Mouse (Mus musculus) hindlimb bud, embryonic 11.5 days (tissue): ENCODE data around the gene Usp31.

Experiments
- DNase-seq: peaks from one replicate; pipeline ENCODE4 v3.0.0-alpha.2; 2012; ENCODE audit warnings: low read depth, low spot score; ENCODE audit errors: extremely low spot score

Usp31 gene

DNA sequence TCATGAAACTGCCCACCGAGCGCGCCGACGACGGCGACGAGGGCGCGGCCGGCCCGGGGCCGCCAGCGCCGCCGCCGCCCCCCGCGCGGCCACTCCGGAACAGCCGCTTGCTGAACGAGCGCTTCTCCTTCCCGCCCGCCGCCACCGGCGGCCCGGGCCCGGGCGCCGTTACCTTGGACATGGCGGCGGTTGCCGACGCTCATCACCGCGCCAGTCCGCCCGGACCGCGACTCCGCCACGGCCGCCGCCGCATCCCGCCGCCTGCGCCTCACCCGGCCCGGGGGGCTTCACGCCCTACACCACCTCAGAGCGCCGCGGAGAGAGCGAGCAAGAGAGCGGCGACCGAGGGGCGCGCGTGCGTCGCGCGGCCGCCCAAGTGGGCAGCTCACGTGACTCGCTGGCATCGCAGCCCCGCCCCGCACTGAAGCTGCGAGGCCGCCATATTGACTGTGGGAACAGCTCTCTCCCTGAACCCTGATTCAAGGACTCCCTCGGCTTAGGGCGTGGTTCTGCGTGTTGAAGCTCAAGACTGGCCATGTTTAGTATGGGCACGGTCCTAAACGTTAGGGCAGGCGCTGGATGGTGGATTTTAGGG lies at the start of gene Usp31:
TSS of gene Usp31 (minus strand) at position 181 of the 595 bp plus-strand sequence.
- DNase-seq: peak; percentile 88

DNA sequence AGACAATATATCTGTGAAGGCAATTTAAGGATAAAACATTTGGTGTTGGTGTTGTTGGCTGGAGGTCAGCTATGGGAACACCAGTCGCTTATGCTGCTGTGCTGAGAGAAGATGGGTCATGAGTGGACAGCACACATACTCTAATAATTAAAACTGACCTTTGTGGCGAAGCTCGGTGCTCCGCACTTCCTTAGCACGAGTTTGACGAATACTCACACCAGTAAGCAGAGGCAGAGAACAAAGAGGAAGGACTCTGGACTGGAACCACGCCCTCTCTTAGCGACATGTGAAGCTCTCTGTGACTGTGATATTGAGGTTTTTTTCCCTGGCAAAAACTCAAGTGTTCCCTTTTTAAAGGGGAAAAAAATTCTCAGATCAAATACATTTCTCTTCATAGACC lies 47.7 kb upstream of the Usp31 start:
- no peak for DNase-seq

DNA sequence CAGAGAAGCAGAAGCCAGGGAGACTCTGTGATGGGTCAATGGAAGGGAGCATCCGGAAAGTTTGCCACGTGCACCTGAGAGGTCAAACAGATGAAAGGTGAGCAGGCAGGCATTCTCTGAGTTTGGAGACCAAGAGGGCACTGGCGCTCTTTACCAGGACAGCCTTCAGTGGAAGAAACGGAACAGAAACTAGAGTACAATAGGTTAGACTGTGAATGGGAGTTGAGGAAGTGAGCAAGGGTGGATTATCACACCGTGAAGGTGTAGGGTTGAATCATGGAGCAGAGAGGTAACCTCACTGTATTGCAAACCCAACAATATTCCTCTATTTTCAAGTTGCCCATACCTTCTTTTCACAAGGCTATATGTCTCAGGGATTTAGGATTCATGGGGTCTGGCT lies 43.2 kb upstream of the Usp31 start:
- DNase-seq: no peak

DNA sequence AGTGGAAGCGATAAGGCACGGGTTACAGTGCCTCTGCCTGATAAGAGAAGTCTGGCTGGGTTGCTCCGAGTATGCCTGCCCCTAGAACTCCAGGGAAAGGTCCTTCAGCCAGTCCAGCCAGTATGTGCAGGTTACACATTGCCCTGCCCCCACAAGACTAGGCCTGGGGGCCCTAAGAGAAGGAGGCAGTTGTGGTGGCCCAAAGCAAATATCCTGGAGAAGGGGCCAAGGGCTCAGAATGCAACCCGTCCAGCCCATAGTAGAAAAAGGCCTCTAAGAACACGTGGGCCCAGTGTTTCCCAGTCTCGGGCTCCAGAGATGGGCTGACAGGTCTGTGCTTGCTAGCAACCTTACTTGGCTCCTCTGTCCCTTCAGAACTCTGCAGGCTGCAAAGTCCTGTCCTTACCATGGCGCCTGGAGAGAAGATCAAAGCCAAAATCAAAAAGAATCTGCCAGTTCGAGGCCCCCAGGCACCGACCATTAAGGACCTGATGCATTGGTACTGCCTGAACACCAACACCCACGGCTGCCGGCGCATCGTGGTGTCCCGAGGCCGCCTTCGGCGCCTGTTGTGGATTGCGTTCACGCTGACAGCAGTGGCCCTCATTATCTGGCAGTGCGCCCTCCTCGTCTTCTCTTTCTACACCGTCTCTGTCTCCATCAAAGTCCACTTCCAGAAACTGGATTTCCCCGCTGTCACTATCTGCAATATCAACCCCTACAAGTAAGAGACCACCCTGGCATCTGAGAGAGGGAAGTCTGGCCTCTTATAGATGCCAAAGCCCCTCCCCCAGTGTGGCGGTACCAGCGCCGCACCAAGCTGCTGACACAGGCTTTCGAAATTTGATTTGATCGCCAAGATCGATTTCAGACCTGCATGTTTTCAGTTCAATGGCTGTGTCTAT lies 30.7 kb upstream of the Usp31 start:
- no peak for DNase-seq

DNA sequence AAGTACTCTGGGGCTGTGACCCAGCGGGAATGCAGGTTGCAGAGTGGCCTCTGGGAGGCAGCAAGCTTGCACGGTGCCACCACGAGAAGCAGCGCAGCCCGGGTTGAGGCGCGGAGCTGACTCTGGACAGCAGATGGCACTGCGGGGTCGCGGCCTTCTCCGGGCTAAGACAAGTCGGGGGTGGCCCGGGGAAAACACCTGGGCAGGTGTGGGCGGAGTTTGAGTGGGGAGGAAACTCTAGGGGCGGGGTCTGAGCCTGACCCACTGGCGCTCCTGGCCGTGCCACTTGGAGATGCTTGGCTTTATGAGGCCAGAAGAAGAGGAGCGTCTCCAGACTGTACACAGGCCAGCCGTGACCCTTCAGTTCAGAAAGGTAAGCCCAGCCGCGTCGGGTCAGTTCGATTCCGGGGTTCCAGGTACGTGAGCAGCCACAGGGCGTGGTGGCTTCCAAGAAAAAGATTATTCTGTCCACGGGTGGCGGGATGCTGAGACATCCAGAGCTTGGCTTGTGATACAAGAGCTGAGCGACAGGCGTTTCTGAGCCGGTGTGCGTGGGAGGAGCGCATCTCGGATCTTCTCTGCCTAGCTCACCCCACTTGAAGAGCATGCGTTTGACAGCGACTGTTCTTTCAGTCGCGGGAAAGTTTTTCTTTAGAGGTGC lies 27.2 kb upstream of the Usp31 start, which contains the start of gene Scnn1g:
TSS of gene Scnn1g (plus strand) at position 309 of the 661 bp plus-strand sequence.
- DNase-seq: no peak

GRCm38 (mm10) chr7:121730225-121730624 lies 23.2 kb upstream of the Usp31 start:
- DNase-seq: no peak

- DNase-seq: no peak
Measured at GRCm38 (mm10) chr7:121717031-121717430, 10.0 kb upstream of the Usp31 start.

GRCm38 (mm10) chr7:121711171-121711570 lies 4.1 kb upstream of the Usp31 start:
- no peak for DNase-seq

GRCm38 (mm10) chr7:121706411-121707072 lies 511 bp downstream of the Usp31 start:
- no peak for DNase-seq

GRCm38 (mm10) chr7:121705051-121705450 lies 2.0 kb downstream of the Usp31 start:
- DNase-seq: no peak

DNA sequence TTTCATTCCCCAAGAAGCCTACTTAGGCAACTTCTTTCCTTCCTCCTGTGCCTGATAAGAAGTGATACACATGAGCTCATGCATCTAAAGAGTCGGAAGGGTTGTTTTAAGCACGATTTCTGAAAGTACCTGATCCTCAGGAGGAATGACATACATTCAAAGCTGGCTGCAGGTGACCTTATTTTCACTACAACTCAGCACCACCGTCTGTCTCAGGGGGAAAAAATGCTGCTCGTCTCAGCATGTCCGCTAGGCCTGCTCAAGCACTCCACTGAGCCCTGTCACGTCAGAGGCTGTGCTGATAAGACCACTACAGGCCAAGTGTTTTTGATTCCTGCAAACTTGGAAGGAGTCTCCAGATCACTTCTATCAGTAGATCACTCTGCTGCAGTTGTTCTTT lies 5.1 kb downstream of the Usp31 start:
- no peak for DNase-seq

GRCm38 (mm10) chr7:121700480-121700879 lies 6.6 kb downstream of the Usp31 start:
- no peak for DNase-seq

GRCm38 (mm10) chr7:121699218-121699617 lies 7.8 kb downstream of the Usp31 start:
- no peak for DNase-seq

GRCm38 (mm10) chr7:121697574-121697973 lies 9.5 kb downstream of the Usp31 start:
- DNase-seq: no peak

- DNase-seq: no peak
Measured at GRCm38 (mm10) chr7:121697170-121697569, 9.9 kb downstream of the Usp31 start.

GRCm38 (mm10) chr7:121691803-121692202 lies 15.2 kb downstream of the Usp31 start:
- DNase-seq: no peak

DNA sequence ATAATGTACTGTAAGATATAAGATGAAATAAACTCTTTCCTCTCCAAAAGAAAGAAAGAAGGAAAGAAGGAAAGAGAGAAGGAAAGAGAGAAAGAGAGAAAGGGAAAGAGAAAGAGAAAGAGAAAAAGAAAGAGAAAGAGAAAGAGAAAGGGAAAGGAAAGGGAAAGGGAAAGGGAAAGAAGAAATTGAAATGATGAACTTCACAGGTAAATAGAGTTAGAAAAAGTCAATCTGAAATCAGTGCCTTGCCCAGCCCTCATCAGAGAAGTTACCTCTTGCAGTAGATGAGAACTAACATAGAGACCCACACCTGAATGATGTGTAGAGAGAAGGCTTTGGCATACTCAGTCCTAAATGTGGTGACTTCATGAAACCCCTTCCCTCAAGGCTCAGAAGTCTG lies 17.7 kb downstream of the Usp31 start:
- DNase-seq: no peak

- DNase-seq: no peak
Measured at GRCm38 (mm10) chr7:121685140-121685984, 21.7 kb downstream of the Usp31 start.

DNA sequence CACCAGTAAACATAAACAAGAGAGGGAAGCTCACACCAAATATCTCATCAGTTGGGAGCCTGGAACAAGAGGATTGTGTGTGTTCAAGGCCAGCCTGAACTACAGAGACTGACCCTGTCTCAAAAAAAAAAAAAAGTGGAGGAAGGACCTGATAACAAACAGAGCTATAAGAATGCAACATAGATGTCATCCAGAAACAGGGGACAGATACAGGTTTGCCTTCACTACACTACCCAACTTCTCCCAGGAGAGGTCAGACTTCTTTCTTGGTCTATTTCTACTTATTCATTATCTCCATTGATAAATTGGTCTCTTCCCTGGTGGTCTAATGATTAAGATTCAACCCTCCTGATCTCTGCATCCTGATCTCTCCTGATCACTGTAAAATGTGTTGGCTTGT lies 25.9 kb downstream of the Usp31 start:
- DNase-seq: no peak

- DNase-seq: no peak
Measured at GRCm38 (mm10) chr7:121677105-121677753, 29.8 kb downstream of the Usp31 start.
